Mouse (Mus musculus) lung, postnatal 4 days (tissue): ENCODE data around the gene Kdm1a.

Experiments used
- DNase-seq, 2 experiments: peaks; one replicate each; pipeline ENCODE4 v3.0.0; 2021

The Kdm1a gene

DNA sequence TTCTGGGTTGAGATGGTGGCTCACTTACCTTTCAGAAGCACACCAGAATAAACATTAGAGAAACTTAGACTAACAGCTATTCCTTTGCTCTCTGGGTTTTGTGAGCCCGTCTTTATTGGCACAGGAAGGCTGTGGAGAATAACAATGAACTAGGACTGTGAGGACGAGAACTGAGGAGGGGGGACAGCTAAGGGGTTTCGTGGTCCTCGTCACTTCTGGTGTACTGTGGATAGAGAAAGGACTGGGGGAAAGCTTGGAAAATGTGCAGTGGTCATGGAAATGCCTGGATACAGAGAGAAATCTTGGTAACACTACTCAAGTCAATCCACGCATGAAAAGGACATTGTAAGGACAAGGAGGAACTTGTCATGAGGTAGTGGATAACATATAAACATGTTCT is 80.6 kb downstream of the Kdm1a start:
- no peak for DNase-seq

DNA sequence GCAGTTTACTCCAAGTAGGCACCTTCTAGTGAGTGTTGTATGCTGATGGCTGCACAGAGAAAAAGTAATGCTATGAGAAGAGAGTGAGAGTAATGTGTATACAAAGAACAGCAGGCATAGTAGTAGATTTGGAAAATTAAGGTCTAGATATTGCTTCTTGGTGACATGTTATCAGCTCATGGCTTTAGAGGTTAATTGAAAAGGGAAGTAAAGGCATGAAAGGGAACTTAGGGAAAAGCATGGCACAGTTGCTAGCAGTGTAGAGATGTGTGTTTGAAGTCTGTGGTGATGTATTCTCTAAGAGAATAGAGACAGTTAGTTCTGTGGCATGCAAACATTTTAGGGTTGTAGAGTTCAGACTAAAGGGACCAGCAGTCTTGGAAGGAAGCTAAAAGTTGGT is 82.7 kb downstream of the Kdm1a start:
- no peak for DNase-seq

DNA sequence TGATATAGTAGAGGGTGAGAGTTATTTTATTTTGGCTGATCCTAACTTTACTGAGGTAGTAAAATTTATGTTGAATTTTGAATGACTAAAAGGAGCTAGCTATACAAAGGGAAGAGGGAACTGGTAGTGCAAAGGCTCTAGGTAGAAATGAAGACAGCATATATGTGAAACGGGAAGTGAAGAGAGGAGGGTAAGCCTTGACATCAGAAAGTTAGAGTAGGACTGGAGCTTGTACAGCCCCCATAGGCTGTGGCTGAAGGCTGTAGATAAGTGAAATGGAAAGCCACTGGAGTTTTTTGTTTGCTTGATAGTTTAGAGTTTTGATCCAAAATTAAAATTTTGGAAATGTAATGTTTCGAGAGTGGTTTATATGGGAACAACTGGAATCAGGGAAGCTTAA is 83.9 kb downstream of the Kdm1a start:
- DNase-seq: no peak

DNA sequence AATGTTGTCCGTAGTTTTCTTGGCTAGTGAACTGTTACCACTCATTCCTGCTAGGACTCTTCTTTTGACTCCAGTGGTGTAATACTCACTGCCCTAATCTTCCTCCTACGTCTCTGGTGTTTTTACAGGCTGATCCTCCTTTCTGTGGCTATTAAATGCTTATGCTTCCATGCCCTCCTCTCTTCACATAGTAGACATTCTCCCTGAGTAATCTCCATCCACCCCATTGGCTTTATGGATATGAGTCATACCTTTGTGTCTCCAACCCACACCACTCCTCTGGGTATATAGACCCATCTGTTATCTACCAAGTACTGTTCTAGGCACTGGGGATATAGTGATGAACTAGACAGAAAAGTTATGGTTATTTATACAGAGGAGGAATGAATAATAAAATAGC is 84.4 kb downstream of the Kdm1a start:
- DNase-seq: no peak

- peak in 1 of 2 experiments; percentile 26 for DNase-seq
Observed at GRCm38 (mm10) chr4:136512905-136513304, 89.6 kb downstream of the Kdm1a start.

DNA sequence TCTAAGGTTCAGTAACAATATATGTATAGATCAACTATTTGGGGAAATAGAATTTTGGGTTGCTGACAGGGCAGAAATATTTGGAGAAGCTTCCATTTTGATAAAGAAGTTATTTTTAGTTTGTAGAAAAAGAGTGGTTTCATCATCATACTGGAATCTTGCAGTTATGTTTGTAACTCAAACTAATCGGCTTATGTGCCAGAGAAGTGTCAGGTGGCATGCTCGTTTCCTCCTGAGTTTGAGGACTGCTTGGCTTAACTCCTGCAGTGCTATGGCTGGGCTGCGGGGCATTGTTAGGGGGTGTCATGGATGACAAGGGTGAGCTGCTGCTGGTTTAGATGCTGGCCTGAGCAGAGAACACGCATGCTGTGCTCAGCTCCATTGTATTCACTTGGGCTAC is 90.8 kb downstream of the Kdm1a start:
- DNase-seq: no peak

DNA sequence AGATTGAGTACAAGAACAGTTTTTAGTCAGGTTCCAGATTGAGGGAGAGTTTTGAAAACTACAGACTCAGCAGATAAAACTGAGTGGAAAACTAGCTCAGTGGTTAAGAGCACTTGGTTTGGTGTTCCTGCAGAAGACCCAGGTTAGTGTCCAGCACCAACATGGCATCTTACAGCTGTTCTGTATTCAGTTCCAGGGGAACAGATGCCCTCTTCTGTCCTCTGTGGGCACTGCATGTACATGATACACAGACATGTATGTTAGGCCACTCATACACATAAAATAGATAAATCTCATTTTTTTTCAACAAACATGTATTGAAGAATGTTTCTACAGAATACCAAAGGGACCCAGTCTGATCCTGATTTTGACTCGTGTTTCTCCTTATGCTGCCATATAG is 92.7 kb downstream of the Kdm1a start:
- peak in 1 of 2 experiments; percentile 46 for DNase-seq

DNA sequence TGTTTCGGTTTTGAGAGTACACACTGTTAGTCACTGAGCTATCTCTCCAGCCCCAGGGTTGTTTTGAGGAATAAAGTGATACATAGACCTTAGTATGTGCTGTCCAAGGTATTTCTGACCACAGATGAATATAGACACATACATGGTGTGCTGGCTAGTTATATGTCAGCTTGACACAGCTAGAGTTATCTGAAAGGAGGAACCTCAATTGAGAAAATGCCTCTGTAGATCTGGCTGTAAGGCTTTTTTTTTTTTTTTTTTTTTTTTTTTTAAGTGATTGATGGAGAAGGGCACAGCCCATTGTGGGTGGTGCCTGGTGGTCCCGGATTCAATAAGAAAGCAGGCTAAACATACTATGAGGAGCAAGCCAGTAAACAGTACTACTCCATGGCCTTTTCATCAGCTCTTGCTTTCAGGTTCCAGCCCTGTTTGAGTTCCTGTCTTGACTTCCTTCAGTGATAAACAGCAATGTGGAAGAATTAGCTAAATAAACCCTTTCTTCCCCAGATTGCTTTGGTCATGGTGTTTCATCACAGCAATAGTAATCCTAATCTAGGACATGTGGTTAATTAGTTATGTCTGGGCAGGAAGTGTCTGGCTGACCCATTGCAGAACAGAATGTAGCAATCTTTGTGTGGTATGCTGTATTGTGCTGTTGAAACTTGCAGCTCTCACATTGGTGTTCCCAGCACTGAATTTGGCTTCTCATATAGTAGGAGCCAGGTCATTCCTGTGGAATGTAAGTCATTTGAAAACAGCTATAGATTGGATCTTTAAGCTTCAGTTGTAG is 96.9 kb downstream of the Kdm1a start:
- DNase-seq: peak in 1 of 2 experiments; percentile 21
